Mouse (Mus musculus): ENCODE measurements around the gene Traf3ip1. TPM values are rescaled to one million over a fixed set of nuclear protein-coding genes. Genes with fewer than 3 reads are reported as not detected.

Traf3ip1 gene
- polyA plus RNA-seq, 1 experiment from 2014 or later = 2.5 TPM

GRCm38 (mm10) chr1:91456301-91456801, 38.1 kb upstream of the Traf3ip1 start:
- no peaks in the 10 kb centered on the region for H3K9me3 ChIP-seq (ENCODE audit: low read length)
- no peak overlapping the region; the same call in 1 of the 2 replicates for H3K4me3 ChIP-seq (ENCODE audit: low read depth, low read length)
- ATAC-seq (peak; percentile 20), DNase-seq (peak; percentile 81)
- no peaks in the 10 kb centered on the region for H3K27me3 ChIP-seq (ENCODE audit: insufficient read depth, low read length)
- H3K36me3 ChIP-seq (replicated peaks; ENCODE audit: insufficient read depth, low read length) = no peaks in the 10 kb centered on the region; the same call in 1 of the 2 replicates
- peak overlapping the region; percentile 37 for H3K9ac ChIP-seq (replicated peaks)
- TF ChIP-seq EP300 (IDR thresholded peaks at IDR 0.05; ENCODE audit: low read depth) (no peak; the same call in 1 of the 2 replicates), CTCF (IDR thresholded peaks at IDR 0.05; ENCODE audit: low read depth) (no peak)
- H3K4me2 ChIP-seq (ENCODE audit: low read depth, low read length) = peak overlapping the region; percentile 90
- peak overlapping the region; percentile 95 for H3K27ac ChIP-seq (ENCODE audit: low read depth)
- 15% methylated on average over 11 of the region's 11 CpGs for WGBS (ENCODE audit: insufficient replicate concordance)
- H3K4me1 ChIP-seq (ENCODE audit: insufficient read depth) = peaks cover 72% of the 10 kb centered on the region

- Histone ChIP-seq H3K9me3 (ENCODE audit: low read length) (no peaks in the 10 kb centered on the region), H3K4me3 (ENCODE audit: low read depth, low read length) (no peak overlapping the region), H3K36me3 (replicated peaks; ENCODE audit: insufficient read depth, low read length) (no peaks in the 10 kb centered on the region), H3K27ac (ENCODE audit: low read depth) (peak overlapping the region; percentile 95), H3K4me1 (ENCODE audit: insufficient read depth) (peaks cover 71% of the 10 kb centered on the region), H3K27me3 (ENCODE audit: insufficient read depth, low read length) (no peaks in the 10 kb centered on the region), H3K9ac (replicated peaks) (0 out of 2 replicates have a peak overlapping the region, but pooled peaks have one; percentile 17), H3K4me2 (ENCODE audit: low read depth, low read length) (peak overlapping the region; percentile 90)
- WGBS (ENCODE audit: insufficient replicate concordance) = 74% methylated on average over 4 of the region's 4 CpGs
- DNase-seq = no peak
- TF ChIP-seq EP300 (IDR thresholded peaks at IDR 0.05; ENCODE audit: low read depth) = no peak
- ATAC-seq = no peak
These were observed 37.3 kb upstream of the Traf3ip1 start for GRCm38 (mm10) chr1:91457116-91457515.

- peak overlapping the region; percentile 93 for H3K27ac ChIP-seq (ENCODE audit: low read depth)
- H3K36me3 ChIP-seq (replicated peaks; ENCODE audit: insufficient read depth, low read length) = no peaks in the 10 kb centered on the region
- peak overlapping the region; percentile 70 for H3K4me3 ChIP-seq (ENCODE audit: low read depth, low read length)
- 31% methylated on average over 5 of the region's 5 CpGs for whole genome bisulfite sequencing (ENCODE audit: insufficient replicate concordance)
- H3K4me2 ChIP-seq (ENCODE audit: low read depth, low read length) = peak overlapping the region; percentile 90
- peak overlapping the region; percentile 81 for H3K9ac ChIP-seq (replicated peaks)
- no peaks in the 10 kb centered on the region for H3K9me3 ChIP-seq (ENCODE audit: low read length)
- peaks cover 65% of the 10 kb centered on the region for H3K4me1 ChIP-seq (ENCODE audit: insufficient read depth)
- DNase-seq (no peak), ATAC-seq (no peak)
- TF ChIP-seq EP300 (IDR thresholded peaks at IDR 0.05; ENCODE audit: low read depth) = no peak
- no peak for TF ChIP-seq CTCF (IDR thresholded peaks at IDR 0.05; ENCODE audit: low read depth)
- H3K27me3 ChIP-seq (ENCODE audit: insufficient read depth, low read length) = no peaks in the 10 kb centered on the region
These were observed 36.7 kb upstream of the Traf3ip1 start for GRCm38 (mm10) chr1:91457698-91458097.

GRCm38 (mm10) chr1:91458223-91458861, 36.1 kb upstream of the Traf3ip1 start:
- TF ChIP-seq CTCF (IDR thresholded peaks at IDR 0.05; ENCODE audit: low read depth) = peak; percentile 19; the same call in 1 of the 2 replicates
- no peak for TF ChIP-seq EP300 (IDR thresholded peaks at IDR 0.05; ENCODE audit: low read depth)
- Histone ChIP-seq H3K4me3 (ENCODE audit: low read depth, low read length) (peak overlapping the region; percentile 70), H3K9ac (replicated peaks) (peak overlapping the region; percentile 81), H3K9me3 (ENCODE audit: low read length) (no peaks in the 10 kb centered on the region), H3K36me3 (replicated peaks; ENCODE audit: insufficient read depth, low read length) (no peaks in the 10 kb centered on the region), H3K4me1 (ENCODE audit: insufficient read depth) (peaks cover 59% of the 10 kb centered on the region), H3K27ac (ENCODE audit: low read depth) (peak overlapping the region; percentile 93), H3K4me2 (ENCODE audit: low read depth, low read length) (peak overlapping the region; percentile 90), H3K27me3 (ENCODE audit: insufficient read depth, low read length) (no peaks in the 10 kb centered on the region)
- ATAC-seq = no peak
- DNase-seq = no peak
- 22% methylated on average over 8 of the region's 8 CpGs for WGBS (ENCODE audit: insufficient replicate concordance)

GRCm38 (mm10) chr1:91459059-91459809, 35.2 kb upstream of the Traf3ip1 start, which contains the start of gene Per2:
Per2 (minus strand) TSS chr1:91459324.
- Histone ChIP-seq H3K27me3 (ENCODE audit: insufficient read depth, low read length) (no peaks in the 10 kb centered on the region), H3K9ac (replicated peaks) (peak within 1 kb of the TSS; percentile 81), H3K36me3 (replicated peaks; ENCODE audit: insufficient read depth, low read length) (no peaks in the 10 kb centered on the region), H3K9me3 (ENCODE audit: low read length) (no peaks in the 10 kb centered on the region), H3K4me3 (ENCODE audit: low read depth, low read length) (peak within 1 kb of the TSS; percentile 70), H3K4me1 (ENCODE audit: insufficient read depth) (peaks cover 50% of the 10 kb centered on the region), H3K4me2 (ENCODE audit: low read depth, low read length) (peak within 1 kb of the TSS; percentile 90), H3K27ac (ENCODE audit: low read depth) (peak within 1 kb of the TSS; percentile 93)
- TF ChIP-seq EP300 (IDR thresholded peaks at IDR 0.05; ENCODE audit: low read depth) (peak; percentile 64; the same call in 1 of the 2 replicates), CTCF (IDR thresholded peaks at IDR 0.05; ENCODE audit: low read depth) (peak; percentile 54; the same call in 1 of the 2 replicates)
- ATAC-seq = peak; percentile 90
- DNase-seq = peak; percentile 100
- under 1% methylated on average over 80 of the region's 91 CpGs for WGBS (ENCODE audit: insufficient replicate concordance)

- Histone ChIP-seq H3K9ac (replicated peaks) (0 out of 2 replicates have a peak overlapping the region, but pooled peaks have one; percentile 8), H3K27ac (ENCODE audit: low read depth) (no peak overlapping the region), H3K4me1 (ENCODE audit: insufficient read depth) (peaks cover 42% of the 10 kb centered on the region), H3K36me3 (replicated peaks; ENCODE audit: insufficient read depth, low read length) (no peaks in the 10 kb centered on the region), H3K9me3 (ENCODE audit: low read length) (no peaks in the 10 kb centered on the region), H3K4me2 (ENCODE audit: low read depth, low read length) (peak overlapping the region; percentile 90), H3K4me3 (ENCODE audit: low read depth, low read length) (peak overlapping the region; percentile 70), H3K27me3 (ENCODE audit: insufficient read depth, low read length) (no peaks in the 10 kb centered on the region)
- ATAC-seq (no peak), DNase-seq (no peak)
- WGBS (ENCODE audit: insufficient replicate concordance) = 31% methylated on average over 7 of the region's 7 CpGs
- TF ChIP-seq EP300 (IDR thresholded peaks at IDR 0.05; ENCODE audit: low read depth) (no peak), CTCF (IDR thresholded peaks at IDR 0.05; ENCODE audit: low read depth) (no peak)
These were observed 34.4 kb upstream of the Traf3ip1 start for GRCm38 (mm10) chr1:91460069-91460468.
